Mouse (Mus musculus): Measurements from ENCODE around the gene Dctn2. TPM values are rescaled to one million over a fixed set of nuclear protein-coding genes. Genes with fewer than 3 reads are reported as not detected.

Dctn2 gene
- polyA plus RNA-seq, 1 experiment from 2014 or later: 80.0 TPM

GRCm38 (mm10) chr10:127284105-127284622, 18.0 kb downstream of the Dctn2 start:
- Histone ChIP-seq H3K4me2 (no peak overlapping the region), H3K4me3 (replicated peaks) (no peak overlapping the region), H3K4me1 (replicated peaks) (peaks cover 43% of the 10 kb centered on the region), H3K9me3 (replicated peaks) (no peaks in the 10 kb centered on the region), H3K27ac (peak overlapping the region; percentile 9; the same call in 1 of the 2 replicates), H3K27me3 (no peaks in the 10 kb centered on the region), H3K9ac (peak overlapping the region; percentile 9; the same call in 1 of the 2 replicates), H3K36me3 (peaks cover 84% of the 10 kb centered on the region)
- 95% methylated on average over 7 of the region's 7 CpGs for WGBS (ENCODE audit: insufficient replicate concordance)
- DNase-seq (no peak), ATAC-seq (ENCODE audit: low read depth) (no peak)

GRCm38 (mm10) chr10:127284724-127285500, 18.7 kb downstream of the Dctn2 start:
- H3K9me3 ChIP-seq (replicated peaks): no peaks in the 10 kb centered on the region
- no peak overlapping the region for H3K27ac ChIP-seq
- no peak overlapping the region for H3K4me3 ChIP-seq (replicated peaks)
- DNase-seq: no peak
- H3K4me2 ChIP-seq: no peak overlapping the region
- H3K36me3 ChIP-seq: peaks cover 76% of the 10 kb centered on the region
- peak overlapping the region; percentile 26; the same call in 1 of the 2 replicates for H3K9ac ChIP-seq
- ATAC-seq (ENCODE audit: low read depth): no peak
- 84% methylated on average over 11 of the region's 11 CpGs for WGBS (ENCODE audit: insufficient replicate concordance)
- peaks cover 50% of the 10 kb centered on the region for H3K4me1 ChIP-seq (replicated peaks)
- no peaks in the 10 kb centered on the region for H3K27me3 ChIP-seq

- Histone ChIP-seq H3K4me2 (no peak overlapping the region), H3K4me1 (replicated peaks) (peaks cover 53% of the 10 kb centered on the region), H3K9me3 (replicated peaks) (no peaks in the 10 kb centered on the region), H3K9ac (peak overlapping the region; percentile 26; the same call in 1 of the 2 replicates), H3K27me3 (no peaks in the 10 kb centered on the region), H3K36me3 (peaks cover 69% of the 10 kb centered on the region), H3K4me3 (replicated peaks) (no peak overlapping the region), H3K27ac (no peak overlapping the region)
- DNase-seq (no peak), ATAC-seq (ENCODE audit: low read depth) (no peak)
- 82% methylated on average over 13 of the region's 13 CpGs for WGBS (ENCODE audit: insufficient replicate concordance)
Measured at GRCm38 (mm10) chr10:127285644-127286043, 19.5 kb downstream of the Dctn2 start.

- 0 out of 2 replicates have a peak overlapping the region, but pooled peaks have one; percentile 96 for H3K9ac ChIP-seq
- H3K9me3 ChIP-seq (replicated peaks): no peaks in the 10 kb centered on the region
- H3K4me1 ChIP-seq (replicated peaks): peaks cover 53% of the 10 kb centered on the region
- peaks cover 63% of the 10 kb centered on the region for H3K36me3 ChIP-seq
- ATAC-seq (ENCODE audit: low read depth) (no peak), DNase-seq (no peak)
- H3K27me3 ChIP-seq: no peaks in the 10 kb centered on the region
- peak overlapping the region; percentile 78; the same call in 1 of the 2 replicates for H3K4me3 ChIP-seq (replicated peaks)
- 80% methylated on average over 7 of the region's 7 CpGs for WGBS (ENCODE audit: insufficient replicate concordance)
- H3K27ac ChIP-seq: no peak overlapping the region
- peak overlapping the region; percentile 88 for H3K4me2 ChIP-seq
Measured at GRCm38 (mm10) chr10:127286194-127286593, 20.0 kb downstream of the Dctn2 start.

- WGBS (ENCODE audit: insufficient replicate concordance): 68% methylated on average over 7 of the region's 7 CpGs
- ATAC-seq (ENCODE audit: low read depth) (no peak), DNase-seq (no peak)
- Histone ChIP-seq H3K36me3 (peaks cover 58% of the 10 kb centered on the region), H3K4me2 (peak overlapping the region; percentile 88), H3K9me3 (replicated peaks) (no peaks in the 10 kb centered on the region), H3K27me3 (no peaks in the 10 kb centered on the region), H3K4me3 (replicated peaks) (peak overlapping the region; percentile 78), H3K9ac (peak overlapping the region; percentile 96; the same call in 1 of the 2 replicates), H3K4me1 (replicated peaks) (peaks cover 56% of the 10 kb centered on the region), H3K27ac (peak overlapping the region; percentile 100)
Measured at GRCm38 (mm10) chr10:127286730-127287129, 20.6 kb downstream of the Dctn2 start.

- peaks cover 63% of the 10 kb centered on the region for H3K4me1 ChIP-seq (replicated peaks)
- H3K4me2 ChIP-seq: peak overlapping the region; percentile 88
- peak overlapping the region; percentile 78 for H3K4me3 ChIP-seq (replicated peaks)
- 69% methylated on average over 15 of the region's 15 CpGs for WGBS (ENCODE audit: insufficient replicate concordance)
- no peak for DNase-seq
- H3K9ac ChIP-seq: peak overlapping the region; percentile 96
- no peaks in the 10 kb centered on the region for H3K9me3 ChIP-seq (replicated peaks)
- peaks cover 52% of the 10 kb centered on the region for H3K36me3 ChIP-seq
- no peak for ATAC-seq (ENCODE audit: low read depth)
- H3K27ac ChIP-seq: peak overlapping the region; percentile 100
- no peaks in the 10 kb centered on the region for H3K27me3 ChIP-seq
Measured at GRCm38 (mm10) chr10:127287271-127287935, 21.2 kb downstream of the Dctn2 start.

- DNase-seq (no peak), ATAC-seq (ENCODE audit: low read depth) (no peak)
- H3K27me3 ChIP-seq: no peaks in the 10 kb centered on the region
- peak overlapping the region; percentile 78 for H3K4me3 ChIP-seq (replicated peaks)
- H3K4me2 ChIP-seq: peak overlapping the region; percentile 88
- no peaks in the 10 kb centered on the region for H3K9me3 ChIP-seq (replicated peaks)
- peaks cover 63% of the 10 kb centered on the region for H3K4me1 ChIP-seq (replicated peaks)
- WGBS (ENCODE audit: insufficient replicate concordance): 1% methylated on average over 3 of the region's 3 CpGs
- H3K27ac ChIP-seq: peak overlapping the region; percentile 100
- peak overlapping the region; percentile 96 for H3K9ac ChIP-seq
- peaks cover 52% of the 10 kb centered on the region for H3K36me3 ChIP-seq
Measured at GRCm38 (mm10) chr10:127287936-127288293, 21.7 kb downstream of the Dctn2 start.

- Histone ChIP-seq H3K9ac (peak overlapping the region; percentile 96), H3K36me3 (peaks cover 52% of the 10 kb centered on the region), H3K4me2 (peak overlapping the region; percentile 88), H3K27ac (peak overlapping the region; percentile 100), H3K27me3 (no peaks in the 10 kb centered on the region), H3K9me3 (replicated peaks) (no peaks in the 10 kb centered on the region), H3K4me3 (replicated peaks) (peak overlapping the region; percentile 78), H3K4me1 (replicated peaks) (peaks cover 68% of the 10 kb centered on the region)
- ATAC-seq (ENCODE audit: low read depth) (peak; percentile 0; the same call in 1 of the 2 replicates), DNase-seq (no peak)
- under 1% methylated on average over 25 of the region's 28 CpGs for WGBS (ENCODE audit: insufficient replicate concordance)
Measured at GRCm38 (mm10) chr10:127288328-127288799, 22.2 kb downstream of the Dctn2 start.

- H3K9ac ChIP-seq: peak within 1 kb of the TSS; percentile 96
- H3K27me3 ChIP-seq: no peaks in the 10 kb centered on the region
- DNase-seq (peak; percentile 90), ATAC-seq (ENCODE audit: low read depth) (peak; percentile 51)
- peak within 1 kb of the TSS; percentile 78 for H3K4me3 ChIP-seq (replicated peaks)
- peaks cover 52% of the 10 kb centered on the region for H3K36me3 ChIP-seq
- H3K4me2 ChIP-seq: peak within 1 kb of the TSS; percentile 88
- H3K9me3 ChIP-seq (replicated peaks): no peaks in the 10 kb centered on the region
- H3K27ac ChIP-seq: peak within 1 kb of the TSS; percentile 100
- WGBS (ENCODE audit: insufficient replicate concordance): under 1% methylated on average over 60 of the region's 65 CpGs
- peaks cover 71% of the 10 kb centered on the region for H3K4me1 ChIP-seq (replicated peaks)
Measured at GRCm38 (mm10) chr10:127288800-127289572, 22.8 kb downstream of the Dctn2 start, which contains the start of gene Mbd6. Gene Mbd6, minus strand, starts transcription at chr10:127289018.

- peak overlapping the region; percentile 88 for H3K4me2 ChIP-seq
- H3K27me3 ChIP-seq: no peaks in the 10 kb centered on the region
- DNase-seq: peak; percentile 67
- H3K36me3 ChIP-seq: peaks cover 52% of the 10 kb centered on the region
- no peaks in the 10 kb centered on the region for H3K9me3 ChIP-seq (replicated peaks)
- H3K4me3 ChIP-seq (replicated peaks): peak overlapping the region; percentile 78
- H3K27ac ChIP-seq: peak overlapping the region; percentile 100
- peak overlapping the region; percentile 96 for H3K9ac ChIP-seq
- under 1% methylated on average over 15 of the region's 15 CpGs for WGBS (ENCODE audit: insufficient replicate concordance)
- peaks cover 78% of the 10 kb centered on the region for H3K4me1 ChIP-seq (replicated peaks)
- peak; percentile 46 for ATAC-seq (ENCODE audit: low read depth)
Measured at GRCm38 (mm10) chr10:127289573-127290191, 23.5 kb downstream of the Dctn2 start.
